8 mouse cellular contexts compared by ENCODE assay signal in the genomic region with DNA sequence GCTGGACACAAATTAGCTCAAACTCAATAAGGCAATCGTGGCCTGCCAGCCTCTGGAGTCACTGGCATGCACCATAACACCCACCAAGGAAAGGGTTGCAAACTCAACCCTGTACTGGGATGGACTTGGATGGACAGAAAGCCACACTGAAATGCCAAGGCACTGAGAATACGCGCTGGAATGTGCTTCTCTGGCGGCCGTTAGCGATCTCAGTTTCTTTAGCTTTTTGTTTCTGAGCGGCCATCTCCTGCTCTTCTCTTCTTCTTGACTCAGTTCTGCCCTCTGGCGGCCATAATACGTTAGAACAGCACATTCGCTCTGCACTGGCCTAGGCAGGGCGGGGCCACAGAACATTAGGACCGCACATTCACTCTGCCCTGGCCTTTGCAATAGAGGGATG. TPM values are rescaled to one million over a fixed set of nuclear protein-coding genes. Genes with fewer than 3 reads are reported as not detected.
DNase-seq lines count a peak whose midpoint lies in the region; ATAC-seq lines count a peak whose summit lies in the region.

No protein-coding gene starts in this region.

- H3K36me3 ChIP-seq in hindbrain, embryonic 10.5 days, result no peaks in the 10 kb centered on the region
- H3K36me3 ChIP-seq in lung, embryonic 16.5 days (ENCODE audit: control insufficient read depth, insufficient read depth, low read length), result no peaks in the 10 kb centered on the region

- H3K27me3 ChIP-seq in hindbrain, embryonic 10.5 days (ENCODE audit: insufficient read depth, poor library complexity, severe bottlenecking), result peaks cover 15% of the 10 kb centered on the region
- no peaks in the 10 kb centered on the region for H3K27me3 ChIP-seq in lung, embryonic 16.5 days (ENCODE audit: control insufficient read depth, insufficient read depth, low read depth, low read length)

- H3K4me2 ChIP-seq in lung, embryonic 16.5 days (ENCODE audit: low read depth, low read length), result no peak overlapping the region

- H3K4me3 ChIP-seq in hindbrain, embryonic 10.5 days, result no peak overlapping the region
- H3K4me3 ChIP-seq in lung, embryonic 16.5 days (ENCODE audit: low read length), result no peak overlapping the region; the same call in 1 of the 2 replicates

- H3K9me3 ChIP-seq in hindbrain, embryonic 10.5 days, result no peaks in the 10 kb centered on the region
- H3K9me3 ChIP-seq in lung, embryonic 16.5 days (ENCODE audit: control insufficient read depth, low read length), result no peaks in the 10 kb centered on the region

- WGBS in hindbrain, embryonic 10.5 days, result 12% methylated on average over 12 of the region's 12 CpGs
- WGBS in lung, embryonic 16.5 days, result 7% methylated on average over 12 of the region's 12 CpGs

- peak overlapping the region; percentile 54 for H3K27ac ChIP-seq in hindbrain, embryonic 10.5 days
- H3K27ac ChIP-seq in lung, embryonic 16.5 days (ENCODE audit: low read length), result no peak overlapping the region

- H3K9ac ChIP-seq in lung, embryonic 16.5 days (ENCODE audit: low read length), result peak overlapping the region; percentile 48; the same call in 1 of the 2 replicates

- 0 out of 2 replicates have a peak, but pooled peaks have one; percentile 51 for ATAC-seq in frontal cortex, adult (ENCODE audit: low TSS enrichment)
- ATAC-seq in lung, embryonic 16.5 days (ENCODE audit: low read depth), result peak; percentile 83

- peak; percentile 62 for DNase-seq in MEL-GATA-1-ER (ENCODE audit: extremely low read depth, low read depth)
- peak; percentile 82 for DNase-seq in cerebellum, adult 8-10 months
- DNase-seq in hindbrain, embryonic 10.5 days (ENCODE audit: low spot score), result peak; percentile 77
- peak; percentile 77 for DNase-seq in layer of hippocampus, adult 9-10 months (ENCODE audit: low spot score)
- DNase-seq in ovary, postnatal 36 days (ENCODE audit: low spot score), result peak; percentile 80
- DNase-seq in thymus, postnatal 25 days, result peak; percentile 83

- H3K4me1 ChIP-seq in hindbrain, embryonic 10.5 days (replicated peaks), result peaks cover 14% of the 10 kb centered on the region
- H3K4me1 ChIP-seq in lung, embryonic 16.5 days (replicated peaks; ENCODE audit: control insufficient read depth, insufficient read depth, low read length), result no peaks in the 10 kb centered on the region; the same call in 1 of the 2 replicates

RNA-seq across cellular contexts. Expression of a gene that starts 33.3 kb away (rescaled TPM):
- polyA plus RNA-seq in hindbrain, embryonic 10.5 days (2016; fragmentation: Nextera tagmentation; extraction: Ambion mirVana), result 134 and 184 TPM in 2 replicates
- 50.5 and 51.3 TPM in 2 replicates for polyA plus RNA-seq in lung, embryonic 16.5 days (2015; fragmentation: Nextera tagmentation; extraction: Ambion mirVana)
